Mouse (Mus musculus): ENCODE data around the gene St5.

St5 gene

DNA sequence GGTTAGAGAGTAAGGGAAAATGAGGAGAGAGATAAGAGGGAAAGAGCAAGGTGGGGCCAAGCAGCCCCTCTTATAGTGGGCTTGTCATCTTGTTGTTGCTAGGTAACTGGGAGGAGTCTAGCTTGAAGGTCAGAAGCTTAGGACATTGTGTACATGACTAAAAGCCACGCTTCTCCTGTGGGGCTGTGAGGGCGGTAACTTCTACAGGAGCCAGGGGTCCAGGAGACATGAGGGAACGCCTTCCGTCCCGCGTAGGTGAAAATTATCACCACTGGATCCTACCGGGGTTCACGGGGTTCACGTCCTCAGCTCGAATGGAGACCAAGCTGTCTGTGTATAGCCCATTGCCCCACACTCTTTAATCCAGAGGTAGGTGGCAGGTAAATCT lies 8.1 kb downstream of the St5 start:
- DNase-seq: no peak

DNA sequence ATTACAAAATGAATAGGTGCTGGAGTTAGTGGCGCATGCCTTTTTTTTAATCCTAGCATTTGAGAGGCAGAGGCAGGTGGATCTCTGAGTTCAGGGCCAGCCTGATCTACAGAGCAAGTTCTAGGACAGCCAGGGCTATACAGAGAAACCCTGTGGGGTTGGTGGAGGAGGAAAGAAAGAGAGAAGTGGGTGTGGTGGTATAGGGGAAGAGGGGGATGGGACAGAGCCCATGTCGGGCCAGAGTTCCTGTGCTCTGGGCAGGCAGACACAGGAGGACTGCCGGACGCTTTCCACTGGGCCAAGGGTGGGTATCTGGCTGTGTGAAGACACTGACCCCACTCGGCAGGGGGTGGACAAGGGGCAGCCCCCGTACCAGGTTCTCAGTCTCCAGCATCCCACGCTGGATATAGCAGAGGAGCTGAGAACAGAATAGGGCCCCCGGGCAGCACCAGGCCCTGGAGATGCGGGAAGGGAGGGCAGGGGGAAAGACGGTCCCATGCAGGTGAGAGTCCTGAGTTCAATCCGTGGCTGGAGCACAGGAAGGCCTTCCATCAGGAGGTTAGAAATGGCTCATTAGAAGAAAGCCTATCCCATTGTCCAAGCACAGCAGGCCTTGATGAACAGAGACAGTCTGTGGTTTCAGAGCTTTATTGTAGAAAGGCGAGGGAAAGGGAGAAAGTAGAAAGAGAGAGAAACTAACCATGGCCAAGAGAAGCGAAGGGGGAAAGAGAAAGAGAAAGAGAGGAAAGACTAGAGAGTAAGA lies 8.6 kb downstream of the St5 start:
- DNase-seq: no peak

DNA sequence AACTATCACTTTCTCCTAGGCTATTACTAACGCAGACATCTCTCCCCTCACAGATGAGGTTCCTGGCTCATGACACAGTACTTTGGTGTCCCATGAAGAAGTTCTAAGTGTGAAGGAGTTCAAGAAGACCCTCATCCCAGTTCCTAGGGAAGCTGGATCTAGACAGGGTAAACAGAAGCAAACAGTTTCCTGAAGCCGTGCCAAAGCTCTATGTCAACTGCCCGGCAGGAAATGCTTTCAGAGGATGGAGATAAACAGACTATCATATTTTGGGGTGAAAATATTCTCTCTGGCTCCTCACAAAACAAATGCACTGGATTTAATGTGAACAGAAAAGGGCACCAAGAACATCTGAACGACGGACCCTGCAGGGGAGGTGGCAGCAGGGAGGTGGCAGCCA lies 12.4 kb downstream of the St5 start:
- DNase-seq: peak; percentile 39

DNA sequence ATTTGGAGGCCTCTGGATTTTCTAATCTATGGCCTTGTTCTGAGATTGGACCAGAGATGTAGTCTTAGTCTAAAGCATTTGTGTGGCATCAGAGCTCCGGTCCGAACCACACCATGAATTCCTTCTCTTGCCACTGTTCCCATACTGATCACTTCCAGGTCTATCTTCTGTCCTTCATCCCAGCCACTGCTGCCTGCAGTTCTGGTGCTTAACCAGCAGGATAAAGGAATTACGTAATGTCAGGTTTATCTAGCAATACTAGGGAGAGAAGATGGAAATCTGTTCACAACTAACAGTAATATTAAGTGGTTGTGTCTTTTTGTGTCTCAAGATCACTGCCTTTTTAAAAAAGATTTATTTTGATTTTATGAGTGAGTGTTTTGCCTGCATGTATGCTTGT lies 13.3 kb downstream of the St5 start:
- no peak for DNase-seq

- no peak for DNase-seq
Measured at GRCm38 (mm10) chr7:109686585-109687128, 16.7 kb downstream of the St5 start.

DNA sequence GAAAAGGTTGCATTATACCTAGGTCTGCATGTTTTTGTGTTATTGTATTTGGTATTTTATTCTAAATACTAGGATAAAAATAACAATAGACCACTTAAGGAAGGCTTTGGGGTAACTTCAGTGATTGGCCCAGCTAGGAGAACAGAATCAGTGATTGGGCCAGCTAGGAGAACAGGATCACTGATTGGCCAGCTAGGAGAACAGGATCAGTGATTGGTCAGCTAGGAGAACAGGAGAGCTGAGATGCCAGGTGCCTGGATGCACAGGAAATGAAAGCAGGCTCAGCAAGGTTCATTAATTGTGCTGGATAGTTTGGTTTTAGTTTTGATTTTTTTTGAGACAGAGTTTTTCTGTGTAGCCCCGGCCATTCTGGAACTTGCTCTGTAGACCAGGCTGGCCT lies 22.5 kb downstream of the St5 start:
- no peak for DNase-seq

DNA sequence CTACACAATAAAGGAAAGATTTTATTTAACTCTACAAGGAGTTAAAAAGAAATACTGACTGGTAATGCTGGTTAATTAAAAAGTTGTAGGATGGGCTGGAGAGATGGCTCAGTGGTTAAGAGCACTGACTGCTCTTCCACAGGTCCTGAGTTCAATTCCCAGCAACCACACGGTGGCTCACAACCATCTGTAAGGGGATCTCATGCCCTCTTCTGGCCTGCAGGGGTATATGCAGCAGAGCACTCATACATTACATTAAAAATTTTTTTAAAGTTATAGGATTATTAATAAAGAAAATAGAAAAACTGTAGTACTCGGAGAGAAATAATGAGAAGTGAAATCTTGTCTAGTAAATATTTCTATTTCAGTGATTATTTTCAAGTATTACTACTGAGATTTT lies 23.1 kb downstream of the St5 start:
- no peak for DNase-seq

- no peak for DNase-seq
Measured at GRCm38 (mm10) chr7:109674944-109675628, 28.3 kb downstream of the St5 start.

GRCm38 (mm10) chr7:109671581-109672471 lies 31.6 kb downstream of the St5 start:
- DNase-seq: peak; percentile 74

- DNase-seq: no peak
Measured at GRCm38 (mm10) chr7:109669426-109670170, 33.8 kb downstream of the St5 start.

DNA sequence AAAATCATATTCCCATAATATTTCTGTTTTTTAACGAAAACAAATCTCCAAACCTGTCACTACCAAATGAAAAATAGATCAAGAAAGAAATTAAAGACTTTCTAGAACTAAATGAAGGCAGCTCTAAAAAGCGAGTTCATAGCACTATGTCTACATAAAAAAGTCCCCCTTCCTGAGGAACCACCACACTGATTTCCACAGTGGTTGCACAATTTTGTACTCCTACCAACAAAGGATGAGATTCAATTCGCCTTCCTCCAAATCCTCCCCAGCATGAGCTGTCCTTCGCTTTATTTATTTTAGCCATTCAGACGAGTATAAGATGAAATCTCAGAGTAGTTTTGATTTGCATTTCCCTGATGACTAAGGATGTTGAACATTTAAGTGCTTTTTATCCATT lies 36.7 kb downstream of the St5 start:
- no peak for DNase-seq

DNA sequence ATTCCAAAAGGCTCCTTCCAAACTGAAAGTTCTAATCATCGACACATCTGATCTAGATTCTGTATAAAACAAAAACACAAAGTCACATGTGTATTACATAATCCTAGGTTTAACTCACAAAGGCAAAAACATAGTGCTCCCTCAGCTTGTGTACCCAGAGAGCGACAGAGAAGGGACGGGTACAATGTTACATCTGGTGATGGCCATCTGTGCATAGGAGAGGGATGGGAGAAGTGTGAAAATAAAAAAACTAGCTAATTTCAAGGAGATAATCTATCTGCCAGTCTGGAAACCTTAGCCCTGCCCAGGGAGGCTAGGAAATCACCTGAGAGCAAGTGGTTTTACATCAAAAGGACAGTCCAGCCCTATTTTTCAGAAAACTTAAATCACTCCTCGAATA lies 40.8 kb downstream of the St5 start:
- no peak for DNase-seq

DNA sequence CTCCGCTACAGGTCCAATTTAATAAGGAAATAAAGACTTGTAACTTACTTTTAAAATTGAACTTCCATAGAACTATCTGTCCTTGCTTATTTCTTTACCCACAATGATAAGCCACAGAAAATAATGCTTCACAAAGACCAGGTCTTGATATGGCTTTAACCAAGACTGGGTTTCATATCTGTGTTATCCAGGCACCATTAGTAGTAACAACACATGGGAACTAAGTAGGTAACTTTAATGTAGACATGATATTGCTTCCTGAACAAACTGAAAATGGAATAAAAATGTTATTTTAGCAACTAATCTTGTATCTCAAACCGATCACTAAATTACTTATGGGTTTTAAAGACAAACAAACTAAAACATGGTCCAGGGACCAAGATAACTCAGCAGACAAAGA lies 44.1 kb downstream of the St5 start:
- DNase-seq: no peak

GRCm38 (mm10) chr7:109657884-109658283 lies 45.5 kb downstream of the St5 start:
- DNase-seq: no peak

DNA sequence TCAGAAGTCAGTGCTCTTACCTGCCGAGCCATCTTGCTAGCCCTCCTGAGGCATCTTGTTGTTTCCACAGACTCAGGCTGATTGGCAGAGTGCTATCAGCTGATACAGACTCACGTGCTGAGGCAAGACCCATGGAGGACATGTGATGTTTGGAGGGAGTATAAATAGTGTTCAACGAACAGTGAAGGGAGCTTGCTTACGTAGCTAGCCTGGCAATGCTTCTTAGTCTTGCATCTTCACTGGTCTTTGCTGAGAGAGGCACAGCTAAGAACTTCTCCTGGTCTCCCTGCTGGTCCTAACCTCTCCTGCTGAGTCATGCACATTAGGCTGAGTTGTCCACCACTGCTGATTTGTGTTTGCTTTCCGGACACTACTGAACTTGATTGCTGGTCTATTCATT lies 48.5 kb downstream of the St5 start:
- DNase-seq: no peak

GRCm38 (mm10) chr7:109648812-109649594 lies 54.4 kb downstream of the St5 start:
- DNase-seq: no peak

GRCm38 (mm10) chr7:109646574-109646973 lies 56.8 kb downstream of the St5 start:
- no peak for DNase-seq

GRCm38 (mm10) chr7:109643305-109643994 lies 60.0 kb downstream of the St5 start:
- no peak for DNase-seq

DNA sequence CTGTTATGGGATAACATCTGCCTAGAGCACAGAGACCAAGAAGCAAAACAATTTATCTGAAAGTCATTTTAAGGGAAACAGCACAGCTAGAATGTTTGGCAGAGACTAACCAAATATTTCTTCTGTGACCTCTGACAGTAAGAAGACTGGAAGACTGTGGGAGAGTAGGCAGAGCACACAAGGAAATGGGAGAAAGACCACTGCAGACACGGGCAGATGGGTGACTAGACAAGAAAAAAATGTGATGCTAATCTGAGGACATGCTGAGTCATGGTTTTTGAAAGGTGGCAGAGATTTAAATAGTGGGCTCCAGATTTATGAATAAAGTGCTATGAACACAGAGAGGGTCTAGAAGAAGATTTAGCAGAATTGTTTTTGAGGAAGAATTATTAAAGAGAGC lies 61.4 kb downstream of the St5 start:
- peak; percentile 21 for DNase-seq

DNA sequence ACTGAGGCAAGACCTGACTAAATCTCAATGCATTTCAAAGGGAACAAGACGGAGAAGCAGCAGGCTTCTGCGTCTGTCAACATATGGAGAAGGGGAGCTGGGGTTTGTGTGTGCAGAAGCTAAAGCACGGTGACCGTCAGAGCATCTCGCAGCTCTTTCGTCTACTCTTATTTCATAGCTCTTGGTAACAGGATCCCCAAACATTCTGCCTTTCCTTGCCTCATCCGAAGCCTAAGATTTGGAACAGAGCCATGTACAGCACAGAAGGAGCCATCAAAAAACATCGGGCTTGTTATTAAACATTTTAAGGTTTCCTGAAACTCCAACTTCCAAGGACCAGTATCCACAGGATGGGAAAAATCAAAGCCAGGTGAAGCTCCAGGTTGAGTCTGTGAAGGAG lies 62.3 kb downstream of the St5 start:
- DNase-seq: no peak

DNA sequence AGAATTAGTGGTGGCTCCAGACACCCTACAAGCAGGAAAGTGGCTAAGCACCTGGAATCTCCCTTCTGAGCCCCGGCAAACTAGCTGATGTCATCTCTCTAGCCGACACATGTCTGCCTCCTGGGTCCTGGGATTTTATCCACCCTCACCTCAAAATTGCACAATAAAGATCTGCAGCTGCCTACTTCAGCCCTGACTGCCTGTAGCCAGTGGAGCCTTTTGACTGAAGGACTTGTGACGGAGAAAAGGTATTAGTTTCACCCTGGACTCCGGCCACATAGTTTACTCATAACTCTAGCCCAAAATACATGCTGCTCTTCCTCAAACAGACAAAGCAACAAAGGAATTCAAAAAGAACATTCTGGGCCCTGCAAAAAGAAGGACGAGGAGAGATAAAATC lies 66.0 kb downstream of the St5 start:
- DNase-seq: no peak

All from kidney, adult 9 months (tissue).